Mouse (Mus musculus) myocyte (in vitro differentiated cells): ENCODE results near the gene Ppp2r5d. TPM values are rescaled to one million over a fixed set of nuclear protein-coding genes. Genes with fewer than 3 reads are reported as not detected.
A peak's percentile ranks its signal among the peaks of the same experiment; 100 is the strongest.

Source experiments
- H3K27me3 ChIP-seq: one replicate; pipeline ENCODE4 v1.6.1; 2011; ENCODE audit not compliant: control insufficient read depth, insufficient read depth, insufficient read length
- H3K36me3 ChIP-seq: one replicate; pipeline ENCODE4 v1.6.1; 2011; ENCODE audit not compliant: control insufficient read depth, insufficient read depth
- H3K4me2 ChIP-seq: one replicate; pipeline ENCODE4 v1.6.1; 2011; ENCODE audit warnings: low read depth, control low read depth
- H3K4me3 ChIP-seq: one replicate; pipeline ENCODE4 v1.5.1; 2011; ENCODE audit warnings: mild to moderate bottlenecking, control low read depth, moderate library complexity
- H3K79me2 ChIP-seq: one replicate; pipeline ENCODE4 v1.6.1; 2011; ENCODE audit not compliant: control insufficient read depth, insufficient read depth
- H3ac ChIP-seq: one replicate; pipeline ENCODE4 v1.6.1; 2011; ENCODE audit not compliant: control insufficient read depth, insufficient read length
- CEBPB ChIP-seq: IDR thresholded peaks from 2 replicates; pipeline ENCODE4 v1.6.1; 2011; ENCODE audit warnings: mild to moderate bottlenecking, moderate library complexity; ENCODE audit not compliant: poor library complexity, insufficient read depth, severe bottlenecking
- E2F4 ChIP-seq: IDR thresholded peaks from one replicate; pipeline ENCODE4 v1.6.1; 2011; ENCODE audit warnings: mild to moderate bottlenecking, control low read depth, moderate library complexity; ENCODE audit not compliant: insufficient read depth
- MAX ChIP-seq: IDR thresholded peaks from one replicate; pipeline ENCODE4 v1.6.1; 2011; ENCODE audit warnings: low read depth, mild to moderate bottlenecking, control low read depth
- MYOD1 ChIP-seq, 3 experiments: IDR thresholded peaks; one replicate each; pipeline ENCODE4 v1.6.1; 2011; ENCODE audit warnings: control low read depth in 2 of 3, low read depth in 2 of 3, mild to moderate bottlenecking in 2 of 3, moderate library complexity in 1 of 3; ENCODE audit not compliant: insufficient read length in 2 of 3, control insufficient read depth in 1 of 3
- MYOG ChIP-seq, 3 experiments: IDR thresholded peaks; one replicate each; pipeline ENCODE4 v1.6.1; 2011; ENCODE audit warnings: control low read depth in 2 of 3, low read depth in 2 of 3, mild to moderate bottlenecking in 2 of 3; ENCODE audit not compliant: insufficient read length in 2 of 3, control insufficient read depth in 1 of 3, insufficient read depth in 1 of 3
- POLR2A ChIP-seq: IDR thresholded peaks from one replicate; pipeline ENCODE4 v1.6.1; 2011; ENCODE audit warnings: low read depth, mild to moderate bottlenecking, control low read depth, moderate library complexity; ENCODE audit not compliant: insufficient read length
- POLR2AphosphoS2 ChIP-seq: IDR thresholded peaks from one replicate; pipeline ENCODE4 v1.6.1; 2011; ENCODE audit warnings: low read depth, control low read depth; ENCODE audit not compliant: insufficient read length
- REST ChIP-seq: IDR thresholded peaks from one replicate; pipeline ENCODE4 v1.6.1; 2011; ENCODE audit warnings: mild to moderate bottlenecking, control low read depth, moderate library complexity; ENCODE audit not compliant: insufficient read depth, insufficient read length
- SRF ChIP-seq: IDR thresholded peaks from one replicate; pipeline ENCODE4 v1.6.1; 2011; ENCODE audit warnings: low read depth; ENCODE audit not compliant: control insufficient read depth, insufficient read length
- TCF12 ChIP-seq: IDR thresholded peaks from one replicate; pipeline ENCODE4 v1.6.1; 2011; ENCODE audit warnings: mild to moderate bottlenecking, control low read depth; ENCODE audit not compliant: poor library complexity, insufficient read depth, severe bottlenecking
- TCF3 ChIP-seq: IDR thresholded peaks from one replicate; pipeline ENCODE4 v1.6.1; 2011; ENCODE audit warnings: low read depth, control low read depth; ENCODE audit not compliant: insufficient read length
- USF1 ChIP-seq: IDR thresholded peaks from one replicate; pipeline ENCODE4 v1.6.1; 2011; ENCODE audit warnings: low read depth, mild to moderate bottlenecking, control low read depth, moderate library complexity
- polyA plus RNA-seq: library from polyadenylated mRNA; unstranded; fragments of >200 nt; fragmentation: generic; extraction: Trizol; gene quantifications from one replicate; pipeline ENCODE4 v1.2.1, GENCODE M21; 2012; ENCODE audit warnings: missing spikeins

The Ppp2r5d gene
- polyA plus RNA-seq, 1 experiment: 79.6 TPM

GRCm38 (mm10) chr17:46694517-46695063, 10.3 kb downstream of the Ppp2r5d start:
- H3K27me3 ChIP-seq: no peaks in the 10 kb centered on the region
- TF ChIP-seq TCF12 (no peak), E2F4 (no peak), MYOG (IDR thresholded peaks at IDR 0.05; ENCODE audit: control insufficient read depth in 1 of 3, insufficient read depth in 1 of 3, insufficient read length in 2 of 3, low read depth in 2 of 3) (no peak), TCF3 (no peak), SRF (no peak), MAX (no peak), POLR2A (no peak), REST (no peak), MYOD1 (IDR thresholded peaks at IDR 0.05; ENCODE audit: control insufficient read depth in 1 of 3, insufficient read length in 2 of 3, low read depth in 2 of 3) (no peak), POLR2AphosphoS2 (no peak), CEBPB (no peak), USF1 (no peak)
- H3K4me3 ChIP-seq: no peak overlapping the region
- H3ac ChIP-seq: no peak overlapping the region
- no peak overlapping the region for H3K4me2 ChIP-seq
- peaks cover 24% of the 10 kb centered on the region for H3K79me2 ChIP-seq
- H3K36me3 ChIP-seq: no peaks in the 10 kb centered on the region

GRCm38 (mm10) chr17:46691390-46691789, 13.5 kb downstream of the Ppp2r5d start:
- Histone ChIP-seq H3K4me3 (no peak overlapping the region), H3K36me3 (peaks cover 4% of the 10 kb centered on the region), H3K4me2 (no peak overlapping the region), H3ac (no peak overlapping the region), H3K27me3 (no peaks in the 10 kb centered on the region), H3K79me2 (peaks cover 13% of the 10 kb centered on the region)
- no peak for TF ChIP-seq MAX
- no peak for TF ChIP-seq USF1
- no peak for TF ChIP-seq POLR2A
- TF ChIP-seq MYOG (IDR thresholded peaks at IDR 0.05; ENCODE audit: control insufficient read depth in 1 of 3, insufficient read depth in 1 of 3, insufficient read length in 2 of 3, low read depth in 2 of 3): no peak
- TF ChIP-seq TCF3: no peak
- TF ChIP-seq CEBPB: no peak

GRCm38 (mm10) chr17:46690665-46691064, 14.2 kb downstream of the Ppp2r5d start:
- H3K27me3 ChIP-seq: no peaks in the 10 kb centered on the region
- H3K36me3 ChIP-seq: peaks cover 7% of the 10 kb centered on the region
- H3ac ChIP-seq: no peak overlapping the region
- TF ChIP-seq REST: no peak
- TF ChIP-seq POLR2AphosphoS2: no peak
- no peak for TF ChIP-seq MYOG (IDR thresholded peaks at IDR 0.05; ENCODE audit: control insufficient read depth in 1 of 3, insufficient read depth in 1 of 3, insufficient read length in 2 of 3, low read depth in 2 of 3)
- no peak for TF ChIP-seq CEBPB
- no peak for TF ChIP-seq USF1
- TF ChIP-seq TCF3: no peak
- TF ChIP-seq MAX: no peak
- TF ChIP-seq MYOD1 (IDR thresholded peaks at IDR 0.05; ENCODE audit: control insufficient read depth in 1 of 3, insufficient read length in 2 of 3, low read depth in 2 of 3): no peak
- TF ChIP-seq POLR2A: no peak
- no peak for TF ChIP-seq TCF12
- TF ChIP-seq E2F4: no peak
- TF ChIP-seq SRF: no peak
- H3K4me3 ChIP-seq: no peak overlapping the region
- no peak overlapping the region for H3K4me2 ChIP-seq
- peaks cover 6% of the 10 kb centered on the region for H3K79me2 ChIP-seq

GRCm38 (mm10) chr17:46685913-46686312, 19.0 kb downstream of the Ppp2r5d start:
- Histone ChIP-seq H3K36me3 (peaks cover 19% of the 10 kb centered on the region), H3K27me3 (no peaks in the 10 kb centered on the region), H3ac (no peak overlapping the region), H3K4me2 (no peak overlapping the region), H3K4me3 (no peak overlapping the region), H3K79me2 (peaks cover 9% of the 10 kb centered on the region)
- TF ChIP-seq MAX: no peak
- no peak for TF ChIP-seq MYOG (IDR thresholded peaks at IDR 0.05; ENCODE audit: control insufficient read depth in 1 of 3, insufficient read depth in 1 of 3, insufficient read length in 2 of 3, low read depth in 2 of 3)
- no peak for TF ChIP-seq TCF12
- TF ChIP-seq REST: no peak
- peak; percentile 16 for TF ChIP-seq POLR2AphosphoS2
- TF ChIP-seq POLR2A: no peak
- no peak for TF ChIP-seq CEBPB

- TF ChIP-seq POLR2AphosphoS2 (peak; percentile 56), USF1 (no peak), REST (no peak), TCF3 (no peak), POLR2A (no peak)
- peaks cover 19% of the 10 kb centered on the region for H3K36me3 ChIP-seq
- H3K4me2 ChIP-seq: no peak overlapping the region
- H3K27me3 ChIP-seq: no peaks in the 10 kb centered on the region
- no peak overlapping the region for H3ac ChIP-seq
- H3K79me2 ChIP-seq: peaks cover 27% of the 10 kb centered on the region
- peak overlapping the region; percentile 94 for H3K4me3 ChIP-seq
These were observed 22.1 kb downstream of the Ppp2r5d start for GRCm38 (mm10) chr17:46682654-46683389.
